Mouse (Mus musculus): Measurements from ENCODE around the gene Rgmb. TPM values are rescaled to one million over a fixed set of nuclear protein-coding genes. Genes with fewer than 3 reads are reported as not detected.

Rgmb gene
- polyA plus RNA-seq (2017; shearing (Covaris generic)) = 10 to 100 TPM in 1 of 2 experiments, 1 to 10 TPM in 1; 9.1 to 14.1 TPM

GRCm38 (mm10) chr17:15830766-15831644, at the start of gene Rgmb:
Rgmb (minus strand) TSS chr17:15831039.

Other genes with a start within 250 kb of the Rgmb start
- 100 to 1,000 TPM in 1 of 2 experiments, 10 to 100 TPM in 1; 79.0 to 104 TPM for gene Chd1, start 126.1 kb downstream of the Rgmb start, polyA plus RNA-seq (2017; shearing (Covaris generic))

Measured in activated CD4-positive, CD25-positive, alpha-beta regulatory T cell (primary cell).